Mouse (Mus musculus): Measurements from ENCODE around the gene Olfr311. TPM values are rescaled to one million over a fixed set of nuclear protein-coding genes. Genes with fewer than 3 reads are reported as not detected.
"Not testable (repeated sequence)": the region's sequence is repeated elsewhere in the genome, so short reads cannot be mapped to it uniquely, and the experiment has no call there.

The Olfr311 gene
- polyA plus RNA-seq (2012; fragmentation: generic; extraction: Trizol): not detected
- long read RNA-seq, experiment 1: 0 reads
- long read RNA-seq, experiment 2: 0 reads

GRCm38 (mm10) chr11:58838951-58839350 is at the start of gene Olfr311:
Gene Olfr311, plus strand, starts transcription at chr11:58839251.
- not testable (repeated sequence) for H3ac ChIP-seq (ENCODE audit: control insufficient read depth, insufficient read length, low read depth); H3K79me2 ChIP-seq (ENCODE audit: control insufficient read depth, insufficient read depth); H3K27me3 ChIP-seq (ENCODE audit: control insufficient read depth, insufficient read depth, insufficient read length); H3K4me3 ChIP-seq (ENCODE audit: insufficient read depth, poor library complexity, severe bottlenecking); H3K36me3 ChIP-seq (ENCODE audit: control insufficient read depth, insufficient read depth); H3K79me3 ChIP-seq (ENCODE audit: low read depth)

- Histone ChIP-seq H3K36me3 (ENCODE audit: control insufficient read depth, insufficient read depth) (no peaks in the 10 kb centered on the region), H3K4me3 (ENCODE audit: insufficient read depth, poor library complexity, severe bottlenecking) (no peak overlapping the region), H3K79me2 (ENCODE audit: control insufficient read depth, insufficient read depth) (no peaks in the 10 kb centered on the region), H3ac (ENCODE audit: control insufficient read depth, insufficient read length, low read depth) (no peak overlapping the region), H3K79me3 (ENCODE audit: low read depth) (no peaks in the 10 kb centered on the region), H3K27me3 (ENCODE audit: control insufficient read depth, insufficient read depth, insufficient read length) (no peaks in the 10 kb centered on the region)
- TF ChIP-seq FOSL1 (IDR thresholded peaks at IDR 0.05; ENCODE audit: insufficient read depth, low read length, poor library complexity, severe bottlenecking) (no peak), CEBPB (IDR thresholded peaks at IDR 0.05; ENCODE audit: low read depth) (no peak)
Measured at GRCm38 (mm10) chr11:58789532-58789931, 49.5 kb upstream of the Olfr311 start.

- H3K79me2 ChIP-seq (ENCODE audit: control insufficient read depth, insufficient read depth): no peaks in the 10 kb centered on the region
- no peaks in the 10 kb centered on the region for H3K27me3 ChIP-seq (ENCODE audit: control insufficient read depth, insufficient read depth, insufficient read length)
- no peaks in the 10 kb centered on the region for H3K79me3 ChIP-seq (ENCODE audit: low read depth)
- no peaks in the 10 kb centered on the region for H3K36me3 ChIP-seq (ENCODE audit: control insufficient read depth, insufficient read depth)
- no peak overlapping the region for H3ac ChIP-seq (ENCODE audit: control insufficient read depth, insufficient read length, low read depth)
- TF ChIP-seq CTCF (IDR thresholded peaks at IDR 0.05; ENCODE audit: control insufficient read depth, insufficient read depth, insufficient read length): no peak
- TF ChIP-seq MYOD1 (IDR thresholded peaks at IDR 0.05; ENCODE audit: control insufficient read depth, insufficient read length, low read depth): no peak
- TF ChIP-seq FOSL1 (IDR thresholded peaks at IDR 0.05; ENCODE audit: insufficient read depth, low read length, poor library complexity, severe bottlenecking): no peak
- TF ChIP-seq CEBPB (IDR thresholded peaks at IDR 0.05; ENCODE audit: low read depth): no peak
- no peak for TF ChIP-seq MAX (IDR thresholded peaks at IDR 0.05)
- TF ChIP-seq MYOG (IDR thresholded peaks at IDR 0.05; ENCODE audit: control insufficient read depth, extremely low read depth, insufficient read length): no peak
- no peak for TF ChIP-seq USF1 (IDR thresholded peaks at IDR 0.05; ENCODE audit: low read depth)
- no peak overlapping the region for H3K4me3 ChIP-seq (ENCODE audit: insufficient read depth, poor library complexity, severe bottlenecking)
Measured at GRCm38 (mm10) chr11:58790053-58790452, 49.0 kb upstream of the Olfr311 start.

- H3K79me3 ChIP-seq (ENCODE audit: low read depth): no peaks in the 10 kb centered on the region
- H3K4me3 ChIP-seq (ENCODE audit: insufficient read depth, poor library complexity, severe bottlenecking): no peak overlapping the region
- no peak overlapping the region for H3ac ChIP-seq (ENCODE audit: control insufficient read depth, insufficient read length, low read depth)
- no peaks in the 10 kb centered on the region for H3K27me3 ChIP-seq (ENCODE audit: control insufficient read depth, insufficient read depth, insufficient read length)
- TF ChIP-seq USF1 (IDR thresholded peaks at IDR 0.05; ENCODE audit: low read depth): no peak
- TF ChIP-seq CEBPB (IDR thresholded peaks at IDR 0.05; ENCODE audit: low read depth): no peak
- TF ChIP-seq MYOG (IDR thresholded peaks at IDR 0.05; ENCODE audit: control insufficient read depth, extremely low read depth, insufficient read length): no peak
- TF ChIP-seq MAX (IDR thresholded peaks at IDR 0.05): no peak
- TF ChIP-seq CTCF (IDR thresholded peaks at IDR 0.05; ENCODE audit: control insufficient read depth, insufficient read depth, insufficient read length): no peak
- no peak for TF ChIP-seq FOSL1 (IDR thresholded peaks at IDR 0.05; ENCODE audit: insufficient read depth, low read length, poor library complexity, severe bottlenecking)
- no peak for TF ChIP-seq MYOD1 (IDR thresholded peaks at IDR 0.05; ENCODE audit: control insufficient read depth, insufficient read length, low read depth)
- H3K36me3 ChIP-seq (ENCODE audit: control insufficient read depth, insufficient read depth): no peaks in the 10 kb centered on the region
- H3K79me2 ChIP-seq (ENCODE audit: control insufficient read depth, insufficient read depth): no peaks in the 10 kb centered on the region
Measured at GRCm38 (mm10) chr11:58790646-58791045, 48.4 kb upstream of the Olfr311 start.

GRCm38 (mm10) chr11:58795856-58796255 is 43.2 kb upstream of the Olfr311 start:
- Histone ChIP-seq H3K79me3 (ENCODE audit: low read depth) (no peaks in the 10 kb centered on the region), H3K36me3 (ENCODE audit: control insufficient read depth, insufficient read depth) (no peaks in the 10 kb centered on the region), H3K27me3 (ENCODE audit: control insufficient read depth, insufficient read depth, insufficient read length) (no peaks in the 10 kb centered on the region), H3ac (ENCODE audit: control insufficient read depth, insufficient read length, low read depth) (no peak overlapping the region), H3K4me3 (ENCODE audit: insufficient read depth, poor library complexity, severe bottlenecking) (no peak overlapping the region), H3K79me2 (ENCODE audit: control insufficient read depth, insufficient read depth) (no peaks in the 10 kb centered on the region)
- TF ChIP-seq MYOD1 (IDR thresholded peaks at IDR 0.05; ENCODE audit: control insufficient read depth, insufficient read length, low read depth) (no peak), CEBPB (IDR thresholded peaks at IDR 0.05; ENCODE audit: low read depth) (no peak), MAX (IDR thresholded peaks at IDR 0.05) (no peak), FOSL1 (IDR thresholded peaks at IDR 0.05; ENCODE audit: insufficient read depth, low read length, poor library complexity, severe bottlenecking) (no peak), CTCF (IDR thresholded peaks at IDR 0.05; ENCODE audit: control insufficient read depth, insufficient read depth, insufficient read length) (no peak), USF1 (IDR thresholded peaks at IDR 0.05; ENCODE audit: low read depth) (no peak), MYOG (IDR thresholded peaks at IDR 0.05; ENCODE audit: control insufficient read depth, extremely low read depth, insufficient read length) (no peak)

GRCm38 (mm10) chr11:58796850-58797249 is 42.2 kb upstream of the Olfr311 start:
- no peaks in the 10 kb centered on the region for H3K27me3 ChIP-seq (ENCODE audit: control insufficient read depth, insufficient read depth, insufficient read length)
- H3K79me3 ChIP-seq (ENCODE audit: low read depth): no peaks in the 10 kb centered on the region
- H3K36me3 ChIP-seq (ENCODE audit: control insufficient read depth, insufficient read depth): no peaks in the 10 kb centered on the region
- no peak overlapping the region for H3K4me3 ChIP-seq (ENCODE audit: insufficient read depth, poor library complexity, severe bottlenecking)
- H3ac ChIP-seq (ENCODE audit: control insufficient read depth, insufficient read length, low read depth): no peak overlapping the region
- TF ChIP-seq CTCF (IDR thresholded peaks at IDR 0.05; ENCODE audit: control insufficient read depth, insufficient read depth, insufficient read length) (no peak), FOSL1 (IDR thresholded peaks at IDR 0.05; ENCODE audit: insufficient read depth, low read length, poor library complexity, severe bottlenecking) (no peak), USF1 (IDR thresholded peaks at IDR 0.05; ENCODE audit: low read depth) (no peak), MYOG (IDR thresholded peaks at IDR 0.05; ENCODE audit: control insufficient read depth, extremely low read depth, insufficient read length) (no peak), CEBPB (IDR thresholded peaks at IDR 0.05; ENCODE audit: low read depth) (no peak), MAX (IDR thresholded peaks at IDR 0.05) (no peak), MYOD1 (IDR thresholded peaks at IDR 0.05; ENCODE audit: control insufficient read depth, insufficient read length, low read depth) (no peak)
- H3K79me2 ChIP-seq (ENCODE audit: control insufficient read depth, insufficient read depth): no peaks in the 10 kb centered on the region

Data from C2C12 (cell line).